Mouse (Mus musculus): ENCODE data around the gene Slmap. TPM values are rescaled to one million over a fixed set of nuclear protein-coding genes. Genes with fewer than 3 reads are reported as not detected.
A peak's percentile ranks its signal among the peaks of the same experiment; 100 is the strongest.

Gene Slmap
- total RNA-seq, 2 experiments from 2014 or later, result 109 to 127 TPM

DNA sequence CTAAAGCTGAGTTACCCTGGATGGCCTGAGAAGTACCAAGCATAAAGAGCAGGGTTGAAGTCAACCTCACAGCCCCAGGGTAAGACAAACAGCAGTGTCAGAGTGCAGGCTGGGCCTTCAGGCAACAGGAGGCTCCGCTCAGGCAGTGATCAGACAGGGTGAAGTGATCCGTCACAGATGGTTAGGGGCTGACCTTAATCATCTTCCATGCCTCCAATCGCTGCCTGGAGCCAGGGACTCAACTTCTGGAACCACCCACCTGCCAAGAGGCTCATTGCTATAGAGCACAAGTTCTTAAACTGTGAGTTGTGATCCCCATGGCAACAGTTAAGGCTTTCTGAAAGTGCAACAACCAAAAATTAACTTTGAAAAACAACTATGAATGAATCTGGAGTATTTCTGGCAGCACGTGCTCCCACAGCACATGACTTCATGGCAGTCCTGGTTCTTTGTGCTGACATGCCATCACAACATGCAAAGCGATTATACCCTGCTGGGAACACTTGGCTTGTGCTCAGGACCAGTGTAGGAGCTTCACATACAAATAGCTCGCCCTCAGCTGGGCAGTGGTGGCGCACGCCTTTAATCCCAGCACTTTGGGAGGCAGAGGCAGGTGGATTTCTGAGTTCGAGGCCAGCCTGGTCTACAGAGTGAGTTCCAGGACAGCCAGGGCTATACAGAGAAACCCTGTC is 46.3 kb downstream of the Slmap start:
- intact Hi-C loops (cut with DNase I), result loop anchor here (5.0 kb wide), 1 partner anchor 109 kb away; no protein-coding TSS in a partner anchor
- peak in 1 of 2 experiments; percentile 29 for DNase-seq (ENCODE audit: low spot score in 2 of 2)

DNA sequence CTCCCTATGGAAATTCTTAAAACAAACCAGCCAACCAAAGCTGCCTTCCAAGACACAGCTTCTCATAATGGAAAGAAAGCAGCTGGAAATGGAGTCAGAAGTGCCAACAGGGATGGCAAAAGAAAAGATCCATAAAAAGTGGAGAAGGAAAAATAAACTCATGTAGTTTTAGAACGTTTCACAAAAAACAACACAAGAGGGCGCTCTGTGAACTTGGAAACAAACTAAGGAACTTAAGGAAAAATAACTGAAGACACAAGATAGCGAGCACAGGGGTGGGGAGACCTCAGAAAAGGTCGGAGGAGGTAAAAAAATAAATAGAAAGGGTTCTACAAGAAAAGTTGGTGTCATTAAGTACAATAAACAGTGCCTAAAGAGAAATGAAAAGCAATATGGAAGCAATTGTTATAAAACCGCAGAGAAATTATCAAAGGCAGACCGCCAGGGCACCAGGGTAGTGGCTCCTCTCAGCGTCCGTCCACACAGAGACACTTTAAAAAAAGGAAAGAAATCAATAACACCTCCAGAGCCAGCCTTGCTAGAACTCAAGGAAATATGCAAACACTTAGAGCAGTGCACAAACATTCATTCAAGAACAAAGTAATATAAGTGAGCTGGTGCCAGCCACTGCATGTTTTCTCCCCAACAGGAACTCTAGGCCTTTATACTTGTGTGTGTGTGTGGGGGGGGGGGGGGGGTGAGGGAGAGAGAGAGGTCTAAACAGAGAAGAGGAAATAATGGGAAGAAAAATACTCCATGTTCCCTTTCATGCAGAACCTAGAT is 48.1 kb downstream of the Slmap start:
- intact Hi-C loops (cut with DNase I), result loop anchor here (5.0 kb wide), 1 partner anchor 111 kb away; no protein-coding TSS in a partner anchor
- peak; percentile 45 to 69 for DNase-seq (ENCODE audit: low spot score in 2 of 2)

DNA sequence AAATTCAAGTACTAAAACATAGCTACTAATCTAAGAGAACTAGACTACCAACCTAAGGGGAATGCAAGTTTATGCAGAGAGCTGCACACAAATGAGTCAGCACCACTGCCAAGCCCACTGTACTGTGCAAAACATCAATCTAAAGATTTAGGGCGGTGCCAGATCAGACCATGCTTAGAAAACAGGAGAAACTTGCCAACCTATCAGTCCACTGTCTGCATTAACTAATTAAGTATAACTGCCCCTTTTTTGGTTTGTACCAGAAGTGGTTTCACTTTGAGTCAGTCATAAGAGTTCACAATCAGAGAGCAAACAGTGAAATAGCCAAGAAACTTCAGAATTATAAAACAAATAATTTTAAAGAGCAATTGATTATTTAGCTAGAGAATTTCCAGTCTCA is 53.3 kb downstream of the Slmap start:
- DNase-seq (ENCODE audit: low spot score in 2 of 2), result no peak
- intact Hi-C loops (cut with DNase I), result no loop called here

DNA sequence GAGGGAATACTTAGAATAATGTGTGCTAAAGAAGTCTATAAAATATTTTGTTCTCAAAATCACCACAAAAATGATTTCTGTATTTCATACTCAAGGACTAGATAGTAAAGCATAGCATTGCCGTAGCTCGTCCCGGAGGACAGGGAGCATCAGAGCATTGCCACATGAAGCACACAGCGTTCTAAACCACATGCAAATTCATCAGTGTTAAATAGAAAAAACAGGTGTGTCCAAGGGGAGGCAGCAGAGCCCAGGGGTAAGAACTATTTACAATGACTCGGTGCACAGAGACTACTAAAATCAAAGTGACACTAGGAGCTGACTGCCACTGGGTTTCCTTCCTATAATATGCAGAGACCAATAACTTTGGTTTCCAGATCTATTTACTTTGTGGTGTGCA is 57.0 kb downstream of the Slmap start:
- intact Hi-C loops (cut with DNase I), result no loop called here
- DNase-seq (ENCODE audit: low spot score in 2 of 2), result no peak

DNA sequence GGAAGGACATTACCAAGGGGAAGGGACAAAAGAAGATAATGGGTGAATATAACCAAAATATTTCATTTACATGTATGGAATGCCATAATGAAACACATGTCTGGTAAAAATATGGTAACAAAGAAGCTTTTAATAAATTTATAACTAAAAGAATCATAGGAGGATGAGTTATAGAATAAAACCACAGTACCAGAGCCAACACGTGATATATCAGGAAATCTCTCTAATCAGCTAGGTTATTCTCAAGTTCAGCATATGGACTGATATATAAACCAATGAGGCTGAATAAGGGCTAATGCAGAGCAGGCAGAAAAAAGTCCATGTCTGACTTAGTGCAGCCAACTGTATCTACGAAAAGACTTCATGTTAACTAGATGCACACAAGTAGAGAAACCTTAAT is 58.3 kb downstream of the Slmap start:
- no peak for DNase-seq (ENCODE audit: low spot score in 2 of 2)
- intact Hi-C loops (cut with DNase I), result no loop called here

DNA sequence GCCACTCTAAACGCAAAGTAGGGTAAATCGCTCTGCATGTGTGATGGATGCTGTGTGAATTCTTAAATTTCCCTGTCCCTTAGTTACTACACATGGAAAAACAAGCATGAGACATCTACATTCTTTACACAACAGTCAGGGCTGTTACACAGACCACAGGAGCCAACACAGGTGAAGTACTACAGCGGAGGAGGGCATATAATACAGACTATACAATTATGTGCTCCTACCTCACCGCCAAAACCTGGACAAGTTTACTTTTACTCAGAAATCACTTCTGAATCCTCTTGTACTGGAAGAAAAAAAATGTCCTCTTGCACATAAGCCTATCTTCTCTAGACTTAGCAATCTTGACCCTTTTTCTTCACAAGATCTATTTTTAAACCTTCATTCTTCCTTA is 66.8 kb downstream of the Slmap start:
- DNase-seq (ENCODE audit: low spot score in 2 of 2), result no peak
- intact Hi-C loops (cut with DNase I), result no loop called here

DNA sequence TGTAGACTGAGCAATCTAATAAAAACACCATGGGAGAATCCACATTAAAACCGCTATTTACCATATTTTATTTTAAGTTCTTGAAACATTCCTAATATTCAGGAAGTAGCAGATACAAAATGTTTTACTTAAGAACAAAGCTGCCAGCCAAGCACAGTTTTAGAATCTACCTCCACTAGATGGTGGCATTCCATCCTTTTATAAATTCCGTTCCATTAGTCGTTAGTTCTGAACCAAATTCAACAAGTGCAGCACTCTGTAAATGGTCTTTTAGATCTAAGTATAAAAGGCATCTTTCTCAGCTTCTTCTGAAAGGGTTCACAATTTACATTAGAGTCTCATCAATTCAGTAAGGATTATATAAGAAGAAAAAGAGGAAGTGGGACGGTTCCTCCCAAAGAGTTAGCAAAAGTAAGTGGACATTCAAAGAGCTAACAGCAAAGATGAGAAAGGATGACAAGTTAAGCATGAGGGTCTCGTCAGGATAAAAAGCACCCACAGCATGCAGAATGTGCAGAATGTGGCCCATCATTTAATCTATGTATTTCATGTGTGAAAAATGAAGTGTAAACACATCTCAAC is 68.1 kb downstream of the Slmap start:
- intact Hi-C loops (cut with DNase I), result no loop called here
- DNase-seq (ENCODE audit: low spot score in 2 of 2), result no peak

DNA sequence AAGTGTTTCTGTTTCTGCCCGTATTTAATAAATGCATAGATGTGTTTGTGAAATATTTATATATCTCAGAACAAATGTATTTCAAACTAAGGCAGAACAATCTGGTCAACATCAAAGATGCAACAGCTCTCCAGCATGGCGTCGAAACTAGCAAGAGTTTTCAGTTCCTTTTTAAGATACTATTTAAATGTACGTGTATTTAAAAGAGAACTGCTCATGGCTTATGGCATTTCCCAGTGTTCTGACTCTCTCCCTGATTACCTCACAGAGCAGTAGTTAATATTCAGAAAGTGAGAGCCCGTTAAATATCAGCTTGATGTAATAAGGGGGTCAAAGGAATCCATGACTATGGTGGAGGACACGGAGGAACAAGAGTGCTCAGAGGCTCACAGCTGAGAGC is 68.8 kb downstream of the Slmap start:
- intact Hi-C loops (cut with DNase I), result no loop called here
- DNase-seq (ENCODE audit: low spot score in 2 of 2), result no peak

DNA sequence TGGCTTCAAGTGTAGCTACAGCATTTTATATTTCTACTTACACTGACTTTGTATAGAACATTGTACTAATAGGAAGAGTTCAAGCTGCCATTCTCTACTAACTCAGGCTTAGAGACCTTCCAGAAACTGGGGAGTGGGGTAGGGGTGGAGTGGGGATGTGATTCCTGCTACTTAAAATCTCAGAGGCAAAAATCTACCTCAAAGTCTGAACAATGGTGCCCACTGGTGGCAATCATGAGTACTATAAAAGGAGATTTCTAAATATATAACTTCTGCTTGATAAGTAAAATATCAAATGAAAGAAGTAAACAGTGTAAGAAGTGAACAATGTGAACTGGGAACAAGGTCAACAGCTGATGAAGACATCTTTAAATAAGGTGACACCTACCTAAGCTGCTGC is 75.2 kb downstream of the Slmap start:
- peak in 1 of 2 experiments; percentile 43 for DNase-seq (ENCODE audit: low spot score in 2 of 2)
- intact Hi-C loops (cut with DNase I), result loop anchor here (1.0 kb wide), 1 partner anchor 83 kb away; no protein-coding TSS in a partner anchor

DNA sequence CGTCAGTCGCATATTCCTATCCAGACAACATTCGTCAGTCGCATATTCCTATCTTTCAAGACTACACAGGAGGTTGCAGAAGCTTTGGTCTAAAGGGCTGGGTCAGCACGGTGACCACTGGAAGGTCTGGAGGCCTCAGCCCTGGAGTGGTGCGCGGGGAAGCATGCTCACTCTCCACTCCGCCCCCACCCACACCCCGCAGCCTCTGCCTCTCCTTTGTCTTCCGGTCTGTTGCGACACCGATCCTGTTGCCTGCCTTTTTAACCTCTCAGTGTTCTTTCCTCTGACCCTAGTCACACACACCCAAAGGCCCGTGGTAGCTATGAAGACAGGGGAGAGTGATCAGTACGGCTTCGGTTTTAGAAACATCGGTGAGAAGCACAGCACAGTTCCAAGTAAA is 79.9 kb downstream of the Slmap start:
- DNase-seq (ENCODE audit: low spot score in 2 of 2), result no peak
- intact Hi-C loops (cut with DNase I), result no loop called here

DNA sequence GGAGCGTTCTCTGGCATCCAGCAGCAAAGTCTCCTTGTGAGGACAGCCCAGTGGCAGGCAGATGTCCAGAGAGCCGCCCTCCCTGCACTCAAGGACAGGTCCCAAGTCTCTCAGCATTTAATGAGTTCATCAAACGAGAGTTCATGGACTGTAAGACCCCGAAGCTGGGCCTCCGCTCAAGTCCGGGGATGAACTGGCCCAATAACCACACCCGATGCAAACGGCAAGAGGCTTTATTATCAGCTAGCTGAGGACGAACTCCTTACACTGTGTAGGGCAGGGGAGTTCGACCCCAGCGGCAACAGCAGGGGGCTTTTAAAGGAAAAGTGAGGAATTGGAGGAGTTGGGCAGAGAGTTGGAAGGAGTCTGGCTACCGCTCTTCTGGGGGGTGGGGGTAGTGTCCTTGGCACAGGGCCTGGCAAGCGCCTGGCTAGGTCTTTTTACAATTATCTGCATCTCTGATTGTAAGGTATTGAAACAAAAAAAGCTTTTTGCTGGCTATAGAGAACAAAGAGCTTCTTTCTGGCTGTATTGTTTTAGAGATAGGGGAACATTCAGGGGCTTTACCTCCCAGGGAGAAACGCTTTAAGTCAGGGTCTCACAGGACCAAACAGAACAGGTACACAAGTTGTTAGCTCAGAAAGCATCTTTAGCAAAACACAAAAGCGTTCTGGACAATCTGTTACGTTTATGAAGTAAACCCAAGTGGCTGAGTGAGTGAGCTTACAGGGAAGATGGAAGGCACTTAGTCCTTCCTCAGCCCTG is 84.5 kb downstream of the Slmap start:
- intact Hi-C loops (cut with DNase I), result no loop called here
- no peak for DNase-seq (ENCODE audit: low spot score in 2 of 2)

DNA sequence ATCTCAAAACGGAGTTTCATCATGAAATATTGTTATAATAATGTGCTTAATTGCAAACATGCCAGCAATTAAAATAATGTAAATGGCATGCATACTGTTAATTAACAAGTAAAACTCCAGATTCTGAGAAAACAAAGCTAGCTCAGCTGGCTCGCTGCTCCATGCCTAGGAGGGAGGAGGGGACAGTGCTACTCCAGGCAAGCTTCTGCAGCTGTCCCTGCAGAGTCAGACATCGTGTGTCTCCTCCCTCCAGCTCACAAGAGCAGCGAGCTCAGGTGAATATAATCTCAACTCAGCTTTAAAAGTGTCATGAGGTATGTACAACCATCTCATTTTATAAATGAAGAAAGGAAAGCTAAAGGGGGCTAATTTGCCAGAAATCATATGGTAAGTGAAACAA is 86.2 kb downstream of the Slmap start:
- peak in 1 of 2 experiments; percentile 16 for DNase-seq (ENCODE audit: low spot score in 2 of 2)
- intact Hi-C loops (cut with DNase I), result no loop called here

DNA sequence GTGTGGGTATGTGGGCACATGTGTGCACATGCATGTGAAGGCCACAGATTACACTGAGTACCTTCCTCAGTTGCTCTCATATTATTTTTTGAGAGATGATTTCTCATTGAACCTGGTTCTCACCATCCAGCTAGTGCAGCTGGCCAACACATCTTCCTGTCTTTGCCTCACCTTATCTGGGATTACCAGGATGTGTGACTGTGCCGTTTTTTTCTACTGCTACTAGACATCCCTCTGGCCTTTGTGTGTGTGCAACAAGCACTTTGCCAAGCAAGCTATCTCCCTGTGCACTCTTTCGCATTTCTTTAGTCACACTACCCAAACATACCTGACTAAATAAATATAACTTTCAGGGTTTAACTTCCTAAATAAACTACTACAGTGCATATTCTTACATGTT is 87.5 kb downstream of the Slmap start:
- intact Hi-C loops (cut with DNase I), result no loop called here

DNA sequence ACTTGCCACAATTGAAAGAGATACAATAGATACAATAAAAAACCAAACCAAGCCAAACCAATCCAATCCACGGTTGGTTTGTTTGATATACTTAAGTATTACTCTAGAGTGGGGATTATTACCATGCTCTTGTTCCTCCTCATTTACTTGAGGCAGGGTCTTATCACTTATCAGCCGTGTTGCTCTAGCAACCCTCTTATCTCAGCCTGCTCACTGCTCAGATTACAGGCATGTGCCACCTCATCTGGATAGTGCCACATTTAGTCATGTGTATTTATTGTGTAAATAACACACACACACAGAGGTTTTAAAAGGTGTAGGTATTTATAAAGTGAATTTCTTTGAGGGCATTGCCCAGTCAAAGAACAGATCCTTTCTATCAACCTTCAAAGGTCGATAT is 88.2 kb downstream of the Slmap start:
- intact Hi-C loops (cut with DNase I), result no loop called here
- no peak for DNase-seq (ENCODE audit: low spot score in 2 of 2)

More for the DNA sequence above, 87.5 kb downstream of the Slmap start:
- no peak for DNase-seq (ENCODE audit: low spot score in 2 of 2)

DNA sequence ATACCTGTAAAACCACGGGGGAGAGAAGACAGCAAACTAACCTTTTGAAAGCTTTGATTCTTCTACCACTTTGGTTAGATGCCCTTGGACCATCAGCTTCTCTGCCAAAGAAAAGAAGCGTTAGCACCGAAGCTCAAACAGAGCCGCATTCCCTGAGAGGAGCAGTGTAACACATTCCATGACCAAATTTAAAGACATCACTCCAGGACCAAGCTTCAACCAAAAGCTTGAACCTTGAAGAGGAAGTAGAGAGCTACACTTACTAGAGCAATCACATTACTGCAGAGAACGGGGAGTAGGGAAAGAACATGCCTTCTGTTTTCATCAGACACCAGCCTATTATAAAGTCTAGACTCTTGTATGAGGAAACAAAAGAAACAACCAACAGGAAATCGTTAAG is 92.2 kb downstream of the Slmap start:
- no peak for DNase-seq (ENCODE audit: low spot score in 2 of 2)
- intact Hi-C loops (cut with DNase I), result no loop called here

DNA sequence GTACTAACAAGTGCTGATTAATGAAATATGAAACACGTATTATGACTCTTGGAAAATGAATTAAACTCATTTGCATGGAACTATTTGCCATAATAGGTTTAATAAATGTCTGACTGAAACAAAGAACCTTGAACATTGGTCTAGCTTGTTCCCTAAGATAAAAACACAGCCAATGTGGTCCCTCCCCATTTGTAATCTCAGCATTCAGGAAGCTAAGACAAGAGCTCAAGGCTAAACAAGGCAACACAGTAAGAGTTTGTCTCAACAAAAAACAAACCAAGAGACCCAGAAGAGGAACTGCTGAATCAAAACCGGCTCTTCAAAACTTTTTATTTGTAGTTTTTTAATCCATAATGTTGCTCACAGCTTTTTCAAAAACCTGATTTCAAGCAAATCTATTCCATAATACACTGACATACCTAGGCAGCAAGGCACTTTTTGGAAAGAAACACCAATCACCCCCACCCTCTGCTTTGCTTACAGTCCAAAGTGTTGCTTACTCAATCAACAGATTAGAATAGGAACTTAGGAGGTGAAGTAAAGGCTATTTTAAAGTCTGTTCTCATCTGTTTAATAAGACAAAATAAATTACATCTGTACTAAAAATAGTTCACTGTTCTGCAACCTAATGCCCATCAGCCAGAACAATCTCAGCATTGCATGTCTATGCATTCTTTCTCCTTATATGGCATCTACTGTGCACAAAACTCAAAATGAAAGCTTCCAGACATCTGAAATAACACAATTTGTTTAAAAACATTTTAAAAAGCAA is 93.5 kb downstream of the Slmap start:
- intact Hi-C loops (cut with DNase I), result no loop called here

DNA sequence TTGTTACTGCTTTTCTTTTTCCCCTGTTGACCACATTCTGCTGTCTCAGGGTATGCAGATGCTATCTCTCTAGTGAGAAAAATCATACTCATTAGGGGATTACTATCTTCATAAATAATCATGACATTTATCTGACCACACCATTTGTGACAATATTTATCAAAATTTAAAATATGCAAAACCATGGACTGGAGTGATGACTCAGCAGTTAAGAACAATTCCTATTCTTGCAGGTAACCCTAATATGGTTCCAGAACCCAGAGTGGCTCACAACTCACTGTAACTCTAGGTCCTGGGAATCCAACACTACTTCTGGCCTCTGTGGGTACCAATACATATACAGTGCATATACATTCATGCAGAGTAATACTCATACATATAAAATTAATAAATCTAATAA is 94.7 kb downstream of the Slmap start:
- no peak for DNase-seq (ENCODE audit: low spot score in 2 of 2)
- intact Hi-C loops (cut with DNase I), result no loop called here

More for the DNA sequence above, 93.5 kb downstream of the Slmap start:
- DNase-seq (ENCODE audit: low spot score in 2 of 2), result no peak

DNA sequence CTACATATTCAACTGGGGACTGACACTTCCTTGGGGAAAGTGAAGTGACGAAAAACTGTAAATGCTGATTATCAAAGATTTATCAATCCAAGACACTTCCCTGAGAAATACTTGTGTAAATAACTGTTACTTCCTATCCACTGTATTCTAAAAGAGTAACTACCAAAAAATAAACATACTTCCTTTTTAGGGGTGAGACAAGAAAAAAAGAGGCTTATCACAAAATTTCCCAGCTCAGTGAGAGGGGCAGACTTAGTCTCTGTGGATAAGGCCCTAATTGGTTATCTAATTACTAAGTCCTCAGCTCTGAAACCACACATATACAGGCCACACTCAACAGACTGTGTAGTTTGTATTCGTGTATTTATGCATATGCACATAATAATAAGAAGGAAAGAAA is 97.0 kb downstream of the Slmap start:
- intact Hi-C loops (cut with DNase I), result no loop called here

DNA sequence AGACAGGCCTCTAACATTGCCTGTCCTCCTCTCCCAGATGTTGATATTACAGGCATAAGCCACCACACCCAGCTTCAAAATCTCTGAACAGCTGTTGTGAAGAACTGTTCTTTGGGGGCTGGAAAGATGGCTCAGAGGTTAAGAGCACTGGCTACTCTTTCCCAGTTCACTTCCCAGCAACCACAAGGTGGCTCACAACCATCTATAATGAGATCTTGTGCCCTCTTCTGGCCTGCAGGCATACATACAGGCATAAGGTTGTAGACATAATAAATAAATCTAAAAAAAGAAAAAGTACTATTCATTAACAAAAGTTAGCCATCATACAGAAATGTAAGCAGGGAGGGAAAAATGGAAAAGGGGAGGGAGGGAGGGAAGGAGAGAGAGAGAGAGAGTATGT is 98.4 kb downstream of the Slmap start:
- intact Hi-C loops (cut with DNase I), result no loop called here
- DNase-seq (ENCODE audit: low spot score in 2 of 2), result no peak

More for the DNA sequence above, 97.0 kb downstream of the Slmap start:
- no peak for DNase-seq (ENCODE audit: low spot score in 2 of 2)
